Mouse (Mus musculus): ENCODE measurements around the gene Traf5.
A peak's percentile ranks its signal among the peaks of the same experiment; 100 is the strongest.

The Traf5 gene

DNA sequence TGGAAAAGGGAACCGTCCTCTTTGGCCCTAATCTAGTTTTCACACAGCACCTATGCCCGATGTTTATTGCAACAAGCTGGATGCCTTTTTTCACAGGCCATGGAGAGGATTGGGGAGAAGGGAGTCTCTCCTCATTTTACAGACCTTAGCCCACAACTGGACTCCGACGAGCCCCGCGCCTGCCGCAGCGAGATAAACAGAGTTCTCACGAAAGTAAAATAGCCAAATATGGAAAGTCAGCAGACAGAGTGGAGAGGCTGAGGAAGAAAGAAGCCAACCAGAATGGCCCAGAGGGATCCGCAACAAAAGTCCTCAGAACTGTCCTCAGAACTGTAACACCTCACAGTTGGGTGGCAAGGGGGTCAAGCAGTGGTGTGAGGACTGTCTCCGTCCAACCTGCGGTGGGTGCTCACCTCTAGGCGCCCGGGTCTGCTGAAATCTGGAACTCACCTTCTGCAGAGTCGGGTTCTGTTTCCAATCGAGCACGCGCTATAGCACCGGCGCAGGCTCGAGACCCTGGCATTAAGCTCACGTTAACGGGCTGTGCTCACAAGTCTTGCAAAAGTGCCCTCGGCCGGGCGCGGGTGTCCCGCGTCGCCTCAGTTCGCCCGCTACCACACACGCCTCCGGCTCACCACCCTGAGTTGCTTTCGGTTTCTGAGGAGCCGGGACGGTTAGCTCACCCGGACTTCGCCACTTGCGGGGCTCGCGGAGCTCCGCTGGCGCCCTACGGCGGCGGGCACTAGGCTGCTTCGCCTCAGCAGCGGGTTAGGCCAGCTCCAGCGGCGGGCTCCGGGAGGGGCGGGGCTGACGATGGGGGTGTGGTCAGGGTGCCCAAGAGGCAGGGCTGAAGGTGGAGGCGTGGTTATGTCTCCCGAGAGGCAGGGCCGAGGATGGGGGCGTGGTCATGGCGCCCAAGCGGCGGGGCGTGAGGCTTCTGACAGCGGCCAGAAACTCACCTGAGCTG is at the start of gene Traf5:
Gene Traf5, minus strand, starts transcription at position 754 of the 967 bp plus-strand sequence.
- peak; percentile 95 for DNase-seq (ENCODE audit: low spot score)

GRCm38 (mm10) chr1:192140313-192140712 is 48.0 kb upstream of the Traf5 start:
- no peak for DNase-seq (ENCODE audit: low spot score)

GRCm38 (mm10) chr1:192137926-192138910 is 45.9 kb upstream of the Traf5 start, which contains the start of gene Rcor3:
Gene Rcor3 (minus strand): TSS chr1:192138062.
- peak; percentile 75 for DNase-seq (ENCODE audit: low spot score)

- DNase-seq (ENCODE audit: low spot score) = no peak
These were observed 45.0 kb upstream of the Traf5 start for GRCm38 (mm10) chr1:192137291-192137925.

GRCm38 (mm10) chr1:192136561-192137290 is 44.4 kb upstream of the Traf5 start:
- DNase-seq (ENCODE audit: low spot score) = peak; percentile 78

DNA sequence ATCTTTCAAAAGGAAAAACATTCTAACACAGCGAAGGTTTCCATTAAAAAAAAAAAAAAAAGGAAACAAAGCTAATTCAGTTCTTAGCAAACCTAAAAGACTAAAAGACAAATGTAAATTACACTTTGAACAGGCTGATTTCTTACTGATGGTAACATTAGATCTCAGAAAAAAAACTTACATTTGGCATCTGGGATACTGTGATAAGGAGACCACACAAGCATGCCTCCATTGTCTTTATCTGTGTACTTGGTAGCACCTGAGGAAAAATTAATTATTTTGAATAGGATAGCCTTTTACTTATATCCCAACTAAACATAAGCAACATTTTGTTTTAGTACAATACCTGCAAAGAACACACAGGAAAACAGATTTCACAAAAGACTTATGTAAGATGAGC is 37.8 kb upstream of the Traf5 start:
- no peak for DNase-seq (ENCODE audit: low spot score)

- DNase-seq (ENCODE audit: low spot score) = no peak
These were observed 36.0 kb upstream of the Traf5 start for GRCm38 (mm10) chr1:192128343-192128742.

DNA sequence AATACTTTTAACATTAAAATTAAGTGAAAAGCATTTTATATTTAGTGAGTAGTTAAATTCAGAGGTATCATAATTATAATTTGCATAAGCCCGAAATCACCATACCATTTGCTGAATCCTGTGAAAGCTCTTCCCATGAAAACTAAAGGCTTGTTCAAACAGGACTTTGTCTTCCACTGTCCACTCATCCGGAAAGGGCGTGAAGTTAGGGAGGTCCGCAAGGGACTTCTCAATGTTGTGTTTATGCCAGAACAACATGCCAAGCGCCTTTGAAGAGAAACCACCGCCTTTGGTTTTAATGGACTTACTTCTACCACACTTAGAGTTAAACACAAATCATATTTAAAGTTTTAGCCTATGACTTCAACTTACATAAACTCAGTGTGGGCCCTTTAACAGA is 33.4 kb upstream of the Traf5 start:
- DNase-seq (ENCODE audit: low spot score) = no peak

DNA sequence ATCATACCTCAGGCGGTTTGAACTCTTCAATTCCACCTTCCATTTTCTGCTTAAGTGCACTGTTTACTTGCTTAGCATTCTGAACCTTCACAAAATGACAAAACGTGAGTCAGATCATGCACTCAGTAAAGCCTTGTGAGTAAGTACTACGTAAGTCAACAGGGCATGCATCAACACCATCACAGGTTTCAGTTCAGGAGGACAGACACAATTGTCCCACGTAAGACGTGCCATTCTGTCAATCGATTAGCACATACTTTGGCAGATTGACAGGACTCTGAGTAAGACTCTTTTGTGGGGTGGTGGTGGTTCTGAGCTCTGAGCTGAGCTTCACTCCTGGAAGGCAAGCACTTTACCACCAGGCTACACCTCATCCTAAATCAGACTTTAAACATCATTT is 23.9 kb upstream of the Traf5 start:
- DNase-seq (ENCODE audit: low spot score) = no peak

GRCm38 (mm10) chr1:192115378-192115777 is 23.0 kb upstream of the Traf5 start:
- no peak for DNase-seq (ENCODE audit: low spot score)

DNA sequence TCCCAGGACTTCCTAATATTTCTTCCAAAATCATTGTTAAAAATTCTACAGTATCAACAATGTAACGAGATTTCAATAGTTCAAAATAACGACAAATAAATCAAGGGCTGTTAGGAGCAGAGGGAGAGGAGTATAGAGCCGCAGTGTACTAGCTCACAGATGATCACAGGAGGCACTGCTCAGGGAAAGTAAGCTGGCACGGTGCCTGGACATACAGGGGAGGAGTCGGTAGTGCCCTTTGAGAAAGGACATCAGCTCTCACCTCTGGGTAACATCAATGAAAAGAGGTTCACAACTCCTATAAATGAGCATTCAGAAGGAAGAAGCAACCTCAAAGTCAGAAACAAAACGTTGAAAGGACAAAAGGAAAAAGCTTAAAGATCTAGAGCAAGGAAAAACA is 16.8 kb upstream of the Traf5 start:
- no peak for DNase-seq (ENCODE audit: low spot score)

DNA sequence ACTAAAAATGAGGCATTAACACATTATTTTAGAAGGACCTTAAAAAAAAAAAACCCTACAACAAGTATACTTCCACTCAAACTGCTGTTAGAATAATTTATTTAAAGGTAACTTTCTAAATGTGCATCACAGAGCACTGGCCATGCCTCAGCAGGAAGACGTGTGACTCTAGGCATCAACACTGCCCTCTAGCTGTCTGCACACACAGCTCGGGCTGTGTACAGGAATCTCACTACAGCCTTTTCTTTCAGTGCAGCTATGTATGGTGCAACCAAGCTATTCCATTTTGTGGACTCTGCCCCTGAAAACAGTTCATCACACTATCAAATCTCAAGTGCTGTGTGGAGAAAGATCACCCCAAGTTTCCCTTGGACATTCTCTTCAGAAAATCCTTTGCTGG is 15.0 kb upstream of the Traf5 start:
- DNase-seq (ENCODE audit: low spot score) = no peak

GRCm38 (mm10) chr1:192105902-192106389 is 13.6 kb upstream of the Traf5 start:
- DNase-seq (ENCODE audit: low spot score) = no peak

DNA sequence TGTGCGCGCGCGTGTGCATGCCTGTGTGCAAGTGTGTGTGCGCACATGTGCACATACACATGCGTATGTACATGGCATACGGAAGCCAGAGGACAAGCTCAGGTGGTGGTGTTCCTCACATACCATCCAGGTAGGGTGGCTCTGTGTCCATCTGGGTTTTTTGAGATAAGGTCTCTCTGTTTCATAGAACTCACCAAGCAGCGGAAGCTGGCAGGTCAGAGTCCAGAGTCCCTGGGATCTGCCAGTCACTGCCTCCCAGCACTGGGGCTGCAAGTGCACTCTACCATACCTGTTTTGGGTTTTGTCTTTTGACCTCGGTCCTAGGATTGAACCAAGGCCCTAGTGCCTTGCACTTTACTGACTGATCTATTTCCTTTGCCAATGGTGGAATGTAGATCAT is 11.7 kb upstream of the Traf5 start:
- no peak for DNase-seq (ENCODE audit: low spot score)

DNA sequence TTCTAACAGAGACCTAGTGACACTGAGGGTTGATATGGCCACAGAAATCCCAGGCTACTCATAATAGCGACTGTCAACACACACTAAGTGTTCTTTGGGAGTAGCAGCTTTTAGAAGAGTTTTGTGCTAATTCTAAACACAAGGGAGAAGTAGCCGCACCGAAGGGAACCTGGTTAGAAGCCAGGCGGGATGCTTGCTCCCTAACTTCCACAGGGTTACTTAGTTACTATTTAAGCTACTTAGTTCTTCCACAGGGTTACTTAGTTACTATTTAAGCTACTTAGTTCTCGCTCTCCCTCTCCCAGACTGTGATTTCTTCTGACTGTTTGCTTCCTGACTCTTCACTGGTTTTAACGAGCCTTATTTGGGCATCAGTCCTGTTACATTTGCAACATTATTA is 10.8 kb upstream of the Traf5 start:
- no peak for DNase-seq (ENCODE audit: low spot score)

- no peak for DNase-seq (ENCODE audit: low spot score)
These were observed 9.0 kb upstream of the Traf5 start for GRCm38 (mm10) chr1:192101359-192101758.

GRCm38 (mm10) chr1:192100742-192101141 is 8.4 kb upstream of the Traf5 start:
- no peak for DNase-seq (ENCODE audit: low spot score)

- no peak for DNase-seq (ENCODE audit: low spot score)
These were observed 3.3 kb upstream of the Traf5 start for GRCm38 (mm10) chr1:192095626-192096025.

DNA sequence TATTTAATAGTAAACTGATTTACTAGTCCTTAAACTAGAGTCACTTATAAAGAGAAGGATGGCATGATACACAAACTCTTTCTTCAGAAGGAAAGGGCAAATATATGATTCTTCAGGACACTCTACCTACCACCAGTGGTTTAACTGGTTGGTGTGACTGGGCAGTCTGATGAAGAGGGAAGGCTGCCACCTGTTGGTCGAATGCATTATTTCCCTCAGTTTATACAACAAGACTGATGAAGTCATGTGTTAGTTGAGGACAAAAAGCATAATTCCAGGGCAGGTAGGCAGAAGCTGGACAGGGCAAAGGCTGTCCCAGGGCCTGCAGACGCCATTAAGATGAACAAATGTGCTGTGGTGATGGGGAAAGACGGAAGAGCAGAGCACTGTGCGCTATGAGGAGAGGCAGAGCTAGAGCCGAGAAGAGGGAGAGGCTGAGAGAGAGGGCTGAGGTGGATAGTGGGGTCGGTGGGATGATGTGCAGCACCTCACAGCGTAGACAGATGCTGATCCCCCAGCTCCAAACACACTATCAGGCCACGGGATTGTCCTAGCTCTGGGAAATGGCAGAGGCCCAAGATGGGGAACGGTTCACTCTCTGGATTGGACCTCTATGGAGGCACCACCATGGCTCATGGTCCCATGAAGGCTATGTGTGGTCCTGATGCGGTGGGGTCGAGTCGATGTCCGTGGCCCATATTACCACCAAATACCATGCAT is 2.3 kb upstream of the Traf5 start:
- DNase-seq (ENCODE audit: low spot score) = no peak

GRCm38 (mm10) chr1:192092879-192093660 is 711 bp upstream of the Traf5 start:
- DNase-seq (ENCODE audit: low spot score) = peak; percentile 73

All from testis, postnatal 14 days (tissue).